ENCODE assay signal across 29 mouse cellular contexts in genomic region chr11:53622440-53622806, GRCm38 (mm10). TPM values are rescaled to one million over a fixed set of nuclear protein-coding genes. Genes with fewer than 3 reads are reported as not detected.
"Had no signal": no experiment of that assay in that cellular context is flagged by ENCODE, and none has a peak within 500 bp of the region (broad histone marks: within the 10 kb centered on the region; RNA-seq: fewer than 3 reads in every experiment).

No protein-coding gene starts in this region.

- DNase-seq: kidney, adult 11 months; kidney, adult 8-10 months; kidney, postnatal 10 days; kidney, postnatal 36 days; layer of hippocampus, postnatal 36 days; left cerebral cortex, postnatal 4 days; lung, adult 18-20 months; lung, postnatal 10 days; lung, postnatal 4 days; retina, postnatal 1 day; right cerebral cortex, postnatal 25 days; spleen, adult 18-20 months; thymus, adult 18-20 months; thymus, postnatal 36 days had no signal

- H3K9ac ChIP-seq: kidney, embryonic 15.5 days; limb, embryonic 12.5 days; limb, embryonic 15.5 days; liver, embryonic 15.5 days; lung, embryonic 15.5 days; midbrain, embryonic 12.5 days; midbrain, embryonic 15.5 days; neural tube, embryonic 12.5 days; neural tube, embryonic 15.5 days; stomach, embryonic 15.5 days had no signal

- H3K27ac ChIP-seq: kidney, embryonic 15.5 days; limb, embryonic 12.5 days; limb, embryonic 15.5 days; liver, embryonic 15.5 days; lung, embryonic 15.5 days; midbrain, embryonic 12.5 days; midbrain, embryonic 15.5 days; neural tube, embryonic 12.5 days; neural tube, embryonic 15.5 days; stomach, embryonic 15.5 days had no signal

- H3K36me3 ChIP-seq: kidney, embryonic 15.5 days; limb, embryonic 12.5 days; limb, embryonic 15.5 days; liver, embryonic 15.5 days; lung, embryonic 15.5 days; midbrain, embryonic 12.5 days; midbrain, embryonic 15.5 days; neural tube, embryonic 12.5 days; neural tube, embryonic 15.5 days; stomach, embryonic 15.5 days had no signal

- ATAC-seq: midbrain, embryonic 15.5 days had no signal

- H3K27me3 ChIP-seq: limb, embryonic 12.5 days; limb, embryonic 15.5 days; liver, embryonic 15.5 days; lung, embryonic 15.5 days; midbrain, embryonic 15.5 days; neural tube, embryonic 12.5 days; neural tube, embryonic 15.5 days; stomach, embryonic 15.5 days had no signal

- H3K9me3 ChIP-seq: kidney, embryonic 15.5 days; limb, embryonic 12.5 days; limb, embryonic 15.5 days; liver, embryonic 15.5 days; lung, embryonic 15.5 days; midbrain, embryonic 15.5 days; neural tube, embryonic 12.5 days; neural tube, embryonic 15.5 days; stomach, embryonic 15.5 days had no signal

- H3K4me1 ChIP-seq: limb, embryonic 12.5 days; limb, embryonic 15.5 days; lung, embryonic 15.5 days; midbrain, embryonic 12.5 days; midbrain, embryonic 15.5 days; neural tube, embryonic 12.5 days; neural tube, embryonic 15.5 days; stomach, embryonic 15.5 days had no signal

- H3K4me3 ChIP-seq: kidney, embryonic 15.5 days; limb, embryonic 12.5 days; limb, embryonic 15.5 days; liver, embryonic 15.5 days; lung, embryonic 15.5 days; midbrain, embryonic 12.5 days; midbrain, embryonic 15.5 days; neural tube, embryonic 12.5 days; neural tube, embryonic 15.5 days; stomach, embryonic 15.5 days had no signal

- H3K4me2 ChIP-seq: kidney, embryonic 15.5 days; limb, embryonic 12.5 days; limb, embryonic 15.5 days; liver, embryonic 15.5 days; lung, embryonic 15.5 days; midbrain, embryonic 12.5 days; midbrain, embryonic 15.5 days; neural tube, embryonic 12.5 days; neural tube, embryonic 15.5 days; stomach, embryonic 15.5 days had no signal

RNA-seq across cellular contexts. Expression of gene Il4, which starts 4.0 kb away (rescaled TPM):
- total RNA-seq: layer of hippocampus, adult 8-10 months; layer of hippocampus, postnatal 10 days; layer of hippocampus, postnatal 36 days; left cerebral cortex, postnatal 14 days; left cerebral cortex, postnatal 4 days had no signal

RNA-seq across cellular contexts. Expression of gene Il13, which starts 12.1 kb away (rescaled TPM):
- total RNA-seq: layer of hippocampus, adult 8-10 months; layer of hippocampus, postnatal 10 days; layer of hippocampus, postnatal 36 days; left cerebral cortex, adult 8-10 months; left cerebral cortex, postnatal 14 days; left cerebral cortex, postnatal 4 days had no signal
- polyA plus RNA-seq: kidney, embryonic 15.5 days; limb, embryonic 12.5 days; limb, embryonic 15.5 days; liver, embryonic 15.5 days; midbrain, embryonic 12.5 days; midbrain, embryonic 15.5 days; neural tube, embryonic 12.5 days; neural tube, embryonic 15.5 days; stomach, embryonic 15.5 days; urinary bladder, adult 2 months had no signal
